Mouse (Mus musculus): ENCODE measurements at regions not wholly inside any gene's neighbourhood (a gene's known extent, or its start where the extent isn't known, plus 50 kb on each side); places are given as distances from the start of the nearest gene placed in this dataset.

DNA sequence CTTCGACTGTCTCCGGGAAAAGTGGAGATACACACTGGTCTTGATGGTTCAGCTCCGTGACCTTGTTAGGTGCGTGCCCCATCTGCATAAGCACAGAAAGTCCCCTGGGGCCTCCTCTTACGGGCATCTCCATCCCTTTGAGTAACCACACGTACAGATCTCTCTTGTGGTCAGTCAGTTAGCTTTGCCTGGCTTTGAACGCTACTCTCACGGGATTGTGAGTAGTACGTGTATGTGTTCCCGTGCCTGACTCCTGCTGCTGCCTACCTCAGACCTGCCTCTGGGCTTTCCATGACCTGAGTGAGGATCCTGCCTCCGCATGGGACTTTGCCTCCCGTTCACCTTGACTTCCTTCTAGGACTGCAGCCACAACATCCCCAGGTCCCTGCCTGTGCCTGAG lies 101.4 kb downstream of the Zfp36l2 start:
- WGBS: 74% methylated on average over 12 of the region's 12 CpGs
- Histone ChIP-seq H3K27ac (ENCODE audit: control insufficient read depth, insufficient read depth, low read depth, low read length, poor library complexity) (no peak overlapping the region), H3K4me1 (ENCODE audit: control insufficient read depth, insufficient read depth, low read length) (peaks cover 5% of the 10 kb centered on the region; the same call in 1 of the 2 replicates), H3K4me3 (replicated peaks; ENCODE audit: control insufficient read depth, low read depth, low read length) (no peak overlapping the region)
- TF ChIP-seq CTCF (IDR thresholded peaks at IDR 0.05; ENCODE audit: control insufficient read depth, insufficient read depth, low read length): no peak
- TF ChIP-seq POLR2A (IDR thresholded peaks at IDR 0.05; ENCODE audit: borderline replicate concordance, control insufficient read depth, low read depth, low read length): no peak

DNA sequence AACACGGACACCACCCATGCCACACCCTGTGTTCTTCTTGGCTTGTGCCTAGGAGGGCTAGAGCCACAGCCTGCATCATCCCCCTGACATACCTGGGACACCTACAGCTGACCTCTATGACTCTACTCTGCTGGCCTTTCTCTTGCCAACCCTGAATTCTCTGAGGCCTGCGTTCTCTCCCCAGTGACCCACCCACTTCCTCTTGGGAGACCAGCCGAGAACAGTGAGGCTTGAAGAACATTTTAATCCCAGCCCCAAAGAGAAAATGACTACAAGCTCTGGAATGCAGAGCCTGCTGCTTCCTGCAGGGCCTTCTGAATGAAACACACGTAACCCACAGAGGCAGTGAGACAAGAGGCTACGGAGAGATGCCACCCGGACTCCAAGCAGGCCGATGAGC lies 102.0 kb downstream of the Zfp36l2 start:
- no peak overlapping the region for H3K4me3 ChIP-seq (replicated peaks; ENCODE audit: control insufficient read depth, low read depth, low read length)
- WGBS: 46% methylated on average over 7 of the region's 7 CpGs
- TF ChIP-seq CTCF (IDR thresholded peaks at IDR 0.05; ENCODE audit: control insufficient read depth, insufficient read depth, low read length) (no peak), POLR2A (IDR thresholded peaks at IDR 0.05; ENCODE audit: borderline replicate concordance, control insufficient read depth, low read depth, low read length) (no peak)
- H3K27ac ChIP-seq (ENCODE audit: control insufficient read depth, insufficient read depth, low read depth, low read length, poor library complexity): 0 out of 2 replicates have a peak overlapping the region, but pooled peaks have one; percentile 1
- peaks cover 5% of the 10 kb centered on the region; the same call in 1 of the 2 replicates for H3K4me1 ChIP-seq (ENCODE audit: control insufficient read depth, insufficient read depth, low read length)

DNA sequence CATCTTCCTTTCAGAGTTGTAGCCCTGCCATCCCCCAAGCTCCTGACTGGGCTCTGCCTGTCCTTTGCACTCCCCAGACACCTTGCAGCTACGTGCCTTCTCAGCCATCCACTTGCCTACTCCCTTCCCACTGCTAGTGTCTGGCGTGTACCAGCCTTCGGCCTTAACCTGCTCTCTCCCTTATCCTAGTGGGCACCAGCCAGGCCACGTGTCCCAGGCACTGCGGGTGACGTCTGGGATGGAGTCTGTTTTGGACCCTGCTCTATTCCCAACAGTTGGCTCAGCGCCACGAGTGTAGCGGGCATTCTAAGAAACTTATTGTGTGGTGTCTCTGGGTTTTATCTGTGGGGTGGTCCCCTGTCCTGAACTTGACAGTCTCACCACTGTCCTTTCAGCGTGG lies 102.5 kb downstream of the Zfp36l2 start:
- H3K27ac ChIP-seq (ENCODE audit: control insufficient read depth, insufficient read depth, low read depth, low read length, poor library complexity): no peak overlapping the region
- 83% methylated on average over 10 of the region's 10 CpGs for WGBS

DNA sequence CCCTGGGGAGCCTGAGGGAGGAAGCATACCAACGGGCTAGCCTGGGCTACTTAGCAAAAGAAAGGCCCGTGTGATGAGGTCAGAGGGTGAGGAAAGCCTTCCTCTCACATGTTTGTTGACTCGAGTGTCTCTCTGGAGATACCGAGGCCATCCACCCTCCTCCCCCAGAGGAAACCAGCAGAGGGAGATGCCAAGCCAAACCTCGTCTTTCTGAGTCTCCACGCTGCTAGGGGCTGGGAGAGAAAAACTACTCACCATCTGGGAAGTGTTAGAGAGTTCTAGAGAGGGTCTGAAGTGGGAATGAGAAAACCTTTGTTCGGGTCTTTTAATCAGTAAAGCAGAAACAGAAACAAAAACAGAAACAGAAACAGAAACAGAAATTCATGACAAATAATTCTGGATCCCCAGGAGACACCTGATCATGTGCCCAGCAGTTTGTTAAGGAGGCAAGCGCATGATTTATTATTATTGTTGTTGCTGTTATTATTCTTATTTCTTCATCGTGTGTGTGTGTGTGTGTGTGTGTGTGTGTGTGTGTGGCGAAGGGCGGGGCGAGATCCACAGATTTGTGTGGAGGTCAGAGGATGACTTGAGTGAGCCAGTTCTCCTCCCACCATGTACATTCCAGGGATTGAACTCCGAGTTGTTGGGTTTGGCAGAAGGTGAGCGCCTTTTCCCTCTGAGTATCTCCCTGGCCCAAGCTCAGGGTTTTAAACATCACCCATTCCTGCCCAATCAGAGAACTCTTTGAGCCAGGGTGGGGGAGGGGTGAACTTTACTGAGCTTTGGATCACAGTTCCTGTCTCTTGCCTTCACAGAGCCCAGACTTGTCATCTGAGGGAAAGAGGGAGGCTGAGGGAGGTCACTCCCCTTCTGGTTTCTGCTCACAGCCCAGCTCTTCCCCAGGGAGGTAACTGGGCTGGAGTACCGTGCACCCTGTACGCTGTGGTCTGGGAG lies 104.2 kb downstream of the Zfp36l2 start:
- TF ChIP-seq POLR2A (IDR thresholded peaks at IDR 0.05; ENCODE audit: borderline replicate concordance, control insufficient read depth, low read depth, low read length): no peak
- TF ChIP-seq CTCF (IDR thresholded peaks at IDR 0.05; ENCODE audit: control insufficient read depth, insufficient read depth, low read length): no peak
- Histone ChIP-seq H3K4me3 (replicated peaks; ENCODE audit: control insufficient read depth, low read depth, low read length) (no peak overlapping the region), H3K4me1 (ENCODE audit: control insufficient read depth, insufficient read depth, low read length) (peaks cover 5% of the 10 kb centered on the region; the same call in 1 of the 2 replicates), H3K27ac (ENCODE audit: control insufficient read depth, insufficient read depth, low read depth, low read length, poor library complexity) (no peak overlapping the region)
- 60% methylated on average over 16 of the region's 16 CpGs for WGBS

More for the DNA sequence above, 102.5 kb downstream of the Zfp36l2 start:
- no peak overlapping the region for H3K4me3 ChIP-seq (replicated peaks; ENCODE audit: control insufficient read depth, low read depth, low read length)
- no peak for TF ChIP-seq CTCF (IDR thresholded peaks at IDR 0.05; ENCODE audit: control insufficient read depth, insufficient read depth, low read length)
- TF ChIP-seq POLR2A (IDR thresholded peaks at IDR 0.05; ENCODE audit: borderline replicate concordance, control insufficient read depth, low read depth, low read length): no peak
- H3K4me1 ChIP-seq (ENCODE audit: control insufficient read depth, insufficient read depth, low read length): peaks cover 5% of the 10 kb centered on the region; the same call in 1 of the 2 replicates

DNA sequence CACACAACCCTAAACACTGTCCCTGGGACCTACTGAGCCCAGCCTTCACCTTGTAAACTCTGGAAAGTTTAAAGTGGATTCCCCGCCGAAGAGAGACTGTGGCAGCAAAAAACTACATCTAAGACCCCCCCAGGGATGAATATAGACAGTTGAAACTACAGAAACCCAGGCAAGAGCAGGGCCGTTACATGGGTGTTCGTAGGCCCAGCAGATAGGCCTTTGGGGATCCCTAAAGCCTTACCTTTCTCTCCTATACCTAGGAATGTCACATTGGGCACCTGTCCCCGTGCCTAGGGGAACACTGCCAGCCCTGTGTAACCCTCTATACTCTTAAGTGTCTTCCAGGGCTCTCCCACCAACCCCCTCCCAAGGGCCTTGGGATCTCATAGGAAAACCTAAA lies 105.2 kb downstream of the Zfp36l2 start:
- Histone ChIP-seq H3K27ac (ENCODE audit: control insufficient read depth, insufficient read depth, low read depth, low read length, poor library complexity) (no peak overlapping the region), H3K4me1 (ENCODE audit: control insufficient read depth, insufficient read depth, low read length) (peaks cover 5% of the 10 kb centered on the region; the same call in 1 of the 2 replicates), H3K4me3 (replicated peaks; ENCODE audit: control insufficient read depth, low read depth, low read length) (no peak overlapping the region)
- WGBS: 84% methylated on average over 5 of the region's 5 CpGs
- no peak for TF ChIP-seq POLR2A (IDR thresholded peaks at IDR 0.05; ENCODE audit: borderline replicate concordance, control insufficient read depth, low read depth, low read length)
- no peak for TF ChIP-seq CTCF (IDR thresholded peaks at IDR 0.05; ENCODE audit: control insufficient read depth, insufficient read depth, low read length)

DNA sequence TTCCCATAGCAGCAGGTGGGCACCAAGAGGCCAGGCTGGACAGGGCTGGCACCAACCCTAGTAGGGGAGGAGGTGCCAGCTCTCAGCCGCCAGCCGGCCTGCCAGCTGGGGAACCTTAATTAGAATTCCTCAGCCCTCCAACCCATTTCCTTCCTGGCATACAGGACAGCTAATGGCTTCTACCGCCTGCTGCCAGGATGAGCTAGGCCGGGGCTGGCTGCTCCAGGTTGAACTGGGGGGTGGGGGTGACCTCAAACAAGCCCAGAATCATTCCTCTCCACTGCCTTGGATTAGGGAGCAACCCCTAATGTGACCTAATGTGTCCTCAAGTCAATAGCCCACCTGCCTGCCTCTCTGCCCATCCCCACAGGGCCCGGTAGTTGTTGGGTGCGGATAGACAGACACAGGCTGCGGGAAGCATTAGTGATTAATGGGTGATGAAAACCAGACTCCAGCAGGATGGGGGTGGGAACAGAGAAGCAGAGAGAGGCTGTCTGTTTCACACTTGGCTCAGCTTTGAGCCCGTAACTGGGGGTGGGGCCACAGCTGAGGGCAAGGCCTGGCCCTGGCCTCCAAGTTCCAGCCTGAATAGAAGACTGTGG lies 105.9 kb downstream of the Zfp36l2 start:
- H3K27ac ChIP-seq (ENCODE audit: control insufficient read depth, insufficient read depth, low read depth, low read length, poor library complexity): no peak overlapping the region
- WGBS: 78% methylated on average over 8 of the region's 8 CpGs
- H3K4me1 ChIP-seq (ENCODE audit: control insufficient read depth, insufficient read depth, low read length): peaks cover 5% of the 10 kb centered on the region; the same call in 1 of the 2 replicates
- no peak overlapping the region for H3K4me3 ChIP-seq (replicated peaks; ENCODE audit: control insufficient read depth, low read depth, low read length)
- TF ChIP-seq POLR2A (IDR thresholded peaks at IDR 0.05; ENCODE audit: borderline replicate concordance, control insufficient read depth, low read depth, low read length) (0 out of 2 replicates have a peak, but pooled peaks have one; percentile 23), CTCF (IDR thresholded peaks at IDR 0.05; ENCODE audit: control insufficient read depth, insufficient read depth, low read length) (no peak)

DNA sequence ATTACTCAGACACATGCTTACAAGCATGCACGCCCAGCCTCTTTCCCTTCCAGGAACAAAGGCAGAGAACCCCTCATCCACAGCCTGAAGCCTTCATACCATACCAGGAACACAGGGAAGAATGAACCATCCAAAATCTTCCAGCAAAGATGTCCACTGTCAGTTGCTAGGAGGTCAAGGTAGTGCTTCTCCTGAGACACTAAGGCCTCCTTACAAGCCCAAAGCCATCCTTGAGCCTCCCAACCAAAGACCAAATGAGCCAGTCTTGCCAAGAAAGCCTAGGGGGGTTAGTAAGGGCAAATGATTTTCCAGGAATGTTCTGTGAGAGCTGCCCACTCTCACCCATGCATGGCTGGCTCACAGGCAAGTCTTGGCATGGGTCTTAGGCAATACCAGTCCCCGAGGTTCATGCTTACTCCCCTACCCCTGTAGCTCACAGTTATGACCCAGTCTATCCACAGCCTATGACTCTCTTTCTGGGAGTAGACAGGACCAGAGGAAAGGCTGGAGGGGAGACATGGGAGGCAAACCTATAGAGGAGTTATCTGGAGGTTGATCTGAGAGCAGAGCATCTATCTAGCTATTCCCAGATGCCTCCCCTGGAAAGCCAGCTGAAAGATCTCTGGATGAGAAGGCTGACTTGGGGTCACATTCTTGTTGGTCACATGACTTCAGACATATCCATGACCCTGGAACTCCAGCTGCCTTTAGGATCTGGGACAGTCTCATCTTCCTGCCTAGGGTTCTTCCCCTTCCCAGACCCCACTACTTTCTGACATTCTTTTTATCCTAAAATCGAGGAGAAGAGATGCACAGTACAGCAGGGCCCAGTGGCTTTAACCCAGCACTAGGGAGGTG lies 112.4 kb downstream of the Zfp36l2 start:
- peaks cover 1% of the 10 kb centered on the region; the same call in 1 of the 2 replicates for H3K4me1 ChIP-seq (ENCODE audit: control insufficient read depth, insufficient read depth, low read length)
- no peak overlapping the region for H3K27ac ChIP-seq (ENCODE audit: control insufficient read depth, insufficient read depth, low read depth, low read length, poor library complexity)
- no peak overlapping the region for H3K4me3 ChIP-seq (replicated peaks; ENCODE audit: control insufficient read depth, low read depth, low read length)
- TF ChIP-seq POLR2A (IDR thresholded peaks at IDR 0.05; ENCODE audit: borderline replicate concordance, control insufficient read depth, low read depth, low read length): no peak
- TF ChIP-seq CTCF (IDR thresholded peaks at IDR 0.05; ENCODE audit: control insufficient read depth, insufficient read depth, low read length): no peak
- WGBS: 59% methylated on average over 3 of the region's 3 CpGs
